Mouse (Mus musculus) monocyte, adult 2 months (primary cell): ENCODE data around the gene Gm3182.
"Not testable (repeated sequence)": the region's sequence is repeated elsewhere in the genome, so short reads cannot be mapped to it uniquely, and the experiment has no call there.

ENCODE experiments used
- DNase-seq, 2 experiments: peaks; one replicate each; pipeline ENCODE4 v3.0.0; 2022; ENCODE audit warnings: low spot score in 2 of 2, low read depth in 1 of 2

Gene Gm3182

GRCm38 (mm10) chr14:4481445-4481844 lies at the start of gene Gm3182:
TSS of gene Gm3182 (plus strand) at chr14:4481745.
- DNase-seq = not testable (repeated sequence)

- DNase-seq = not testable (repeated sequence)
Observed at GRCm38 (mm10) chr14:4499425-4499824, 17.9 kb downstream of the Gm3182 start.
